Mouse (Mus musculus) cortical plate, adult 2 months (tissue): Measurements from ENCODE around the gene Entpd5.

Experiments used
- CTCF ChIP-seq: fragments of 200-500 bp; IDR thresholded peaks from 2 replicates; pipeline ENCODE4 v1.5.1; 2011; ENCODE audit warnings: mild to moderate bottlenecking, control low read depth, low read length; ENCODE audit not compliant: insufficient read depth; ENCODE audit errors: extremely low read depth
- POLR2A ChIP-seq: fragments of 200-500 bp; IDR thresholded peaks from 2 replicates; pipeline ENCODE4 v1.6.1; 2011; ENCODE audit warnings: mild to moderate bottlenecking, low read length, control low read depth; ENCODE audit not compliant: insufficient read depth; ENCODE audit errors: extremely low read depth

DNA sequence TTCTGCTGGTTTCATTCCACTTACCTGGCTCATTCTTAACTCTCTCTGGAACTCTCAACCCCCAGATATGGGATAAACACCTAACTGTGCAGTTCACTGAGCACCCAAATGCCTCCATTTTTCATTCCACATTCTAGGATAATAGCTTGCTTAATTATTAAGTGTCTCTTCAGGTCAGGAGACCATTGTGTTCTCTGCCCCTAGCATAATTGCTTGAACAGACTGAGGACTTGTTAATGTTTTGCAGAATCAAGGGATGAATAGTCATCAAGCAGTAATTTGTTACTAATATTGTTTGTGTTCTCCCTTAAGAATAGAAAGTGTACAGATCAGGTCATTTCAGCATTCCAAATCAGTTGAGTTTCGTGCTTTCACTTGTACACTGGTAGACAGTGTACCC is 38.6 kb upstream of the Entpd5 start:
- no peak for TF ChIP-seq POLR2A
- no peak for TF ChIP-seq CTCF
